Mouse (Mus musculus) layer of hippocampus, postnatal 10 days (tissue): ENCODE data around the gene Wdfy3. TPM values are rescaled to one million over a fixed set of nuclear protein-coding genes. Genes with fewer than 3 reads are reported as not detected.

Experiments used
- DNase-seq, 2 experiments: peaks; one replicate each; pipeline ENCODE4 v3.0.0; 2021; ENCODE audit warnings: low spot score in 2 of 2
- total RNA-seq, 2 experiments: library from RNA; stranded (reverse); gene quantifications; 2 replicates each; pipeline ENCODE4 v1.2.3; 2021

Wdfy3 gene
- total RNA-seq, 2 experiments from 2014 or later = 105 to 106 TPM

GRCm38 (mm10) chr5:101789770-101790169 is 280.0 kb downstream of the Wdfy3 start:
- DNase-seq = no peak

GRCm38 (mm10) chr5:101785921-101786614 is 283.7 kb downstream of the Wdfy3 start:
- DNase-seq = no peak

DNA sequence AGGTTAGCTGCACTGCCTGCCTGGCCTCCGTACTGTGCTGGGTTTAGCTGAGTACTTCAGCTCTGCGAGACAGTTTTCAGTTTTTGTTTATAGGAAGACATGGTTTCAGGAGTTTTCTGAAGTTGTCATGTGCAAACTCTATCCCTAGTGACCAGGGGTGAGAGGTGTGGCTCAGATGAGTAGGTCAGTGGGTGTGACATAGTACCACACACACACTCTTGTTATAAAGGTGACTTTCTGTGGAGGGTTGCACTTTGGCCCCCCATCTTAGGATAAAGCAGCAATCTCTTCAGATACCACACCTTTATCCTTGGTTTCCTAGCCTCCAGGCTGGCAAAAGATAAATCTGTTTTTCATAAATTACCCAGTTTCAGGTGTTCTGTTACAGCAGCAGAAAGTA is 284.9 kb downstream of the Wdfy3 start:
- no peak for DNase-seq

- DNase-seq = no peak
Measured at GRCm38 (mm10) chr5:101784328-101784727, 285.4 kb downstream of the Wdfy3 start.
